Mouse (Mus musculus) G1E (cell line): ENCODE data around the gene Zcchc12.

Experiments
- CTCF ChIP-seq: IDR thresholded peaks from 2 replicates; pipeline ENCODE4 v1.5.1; 2012; ENCODE audit warnings: low read depth, low read length, inconsistent platforms, mixed read lengths
- GATA2 ChIP-seq: IDR thresholded peaks from 2 replicates; pipeline ENCODE4 v1.6.1; 2012; ENCODE audit warnings: low read depth, low read length, inconsistent platforms, borderline replicate concordance

DNA sequence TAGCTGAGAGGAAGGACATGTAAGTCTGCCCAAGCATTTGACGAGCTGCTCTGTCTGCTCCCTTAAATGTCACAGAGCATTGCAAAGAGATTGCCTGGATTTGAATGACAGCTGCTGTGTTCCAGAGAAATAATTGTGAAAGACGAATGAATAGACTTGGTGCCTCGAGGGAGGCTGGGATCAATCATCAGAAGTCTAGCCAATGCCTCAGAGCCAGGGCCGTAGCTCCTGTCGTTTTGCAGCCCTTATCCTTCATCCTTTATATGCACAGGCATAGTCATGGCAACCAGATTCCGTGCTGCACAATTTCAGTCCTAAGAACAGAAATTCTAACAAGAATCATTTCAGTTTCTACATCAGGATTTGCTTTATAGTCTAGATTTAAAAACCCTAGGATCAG is 9.3 kb upstream of the Zcchc12 start:
- TF ChIP-seq CTCF: no peak
- no peak for TF ChIP-seq GATA2
